Mouse (Mus musculus): ENCODE results near the gene Ubr4. TPM values are rescaled to one million over a fixed set of nuclear protein-coding genes. Genes with fewer than 3 reads are reported as not detected.

Gene Ubr4
- polyA plus RNA-seq, 1 experiment from 2014 or later, result 84.5 TPM

DNA sequence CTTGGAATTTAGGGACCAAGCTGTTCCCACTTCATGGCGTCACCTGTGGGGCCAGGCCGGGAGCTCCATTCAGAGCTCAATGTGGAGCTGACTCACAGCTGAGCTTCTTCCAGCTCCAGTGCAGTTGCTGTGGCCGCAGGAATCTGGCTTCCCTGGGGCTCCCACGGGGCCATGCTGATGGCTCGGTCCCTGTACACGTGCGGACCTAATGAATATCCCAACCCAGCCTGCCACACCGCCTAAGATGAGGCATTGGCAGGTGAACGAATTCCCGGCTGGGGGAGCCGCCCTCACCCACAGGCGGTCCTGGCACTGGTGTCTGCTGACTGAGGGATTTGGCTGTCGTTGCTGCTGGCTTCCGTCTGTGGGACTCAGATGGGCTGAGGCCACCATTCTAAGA is 148.4 kb downstream of the Ubr4 start:
- H3K27me3 ChIP-seq (ENCODE audit: insufficient read depth, low read length), result no peaks in the 10 kb centered on the region
- no peak for DNase-seq
- ATAC-seq (ENCODE audit: insufficient read depth), result no peak
- no peak for TF ChIP-seq CTCF (IDR thresholded peaks at IDR 0.05; ENCODE audit: low read depth)
- WGBS, result 58% methylated on average over 14 of the region's 14 CpGs
- H3K36me3 ChIP-seq (ENCODE audit: insufficient read depth), result no peaks in the 10 kb centered on the region
- H3K4me3 ChIP-seq (ENCODE audit: low read depth, low read length), result no peak overlapping the region
- no peak overlapping the region for H3K4me2 ChIP-seq
- no peaks in the 10 kb centered on the region; the same call in 1 of the 2 replicates for H3K9me3 ChIP-seq (ENCODE audit: low read depth, low read length)
- no peaks in the 10 kb centered on the region for H3K4me1 ChIP-seq (ENCODE audit: insufficient read depth)
- H3K9ac ChIP-seq, result no peak overlapping the region
- no peak overlapping the region for H3K27ac ChIP-seq (ENCODE audit: low read depth)

DNA sequence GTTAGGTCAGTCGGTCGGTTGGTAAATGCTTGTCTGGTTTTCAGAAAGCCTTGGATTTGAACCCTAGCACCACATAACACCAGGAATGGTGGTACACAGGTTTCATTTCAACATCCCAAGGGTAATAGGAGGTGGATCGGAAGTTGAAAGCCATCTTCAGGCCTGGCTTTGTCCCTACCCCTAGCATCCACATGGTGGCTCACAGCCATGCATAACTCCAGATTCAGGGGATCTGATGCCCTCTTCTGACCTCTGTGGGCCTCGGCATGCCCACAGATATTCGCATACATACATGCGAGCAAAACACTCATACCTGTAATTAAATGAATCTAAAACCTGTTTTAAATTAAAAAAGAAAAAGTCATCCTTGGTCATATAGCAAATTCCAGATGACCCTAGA is 149.3 kb downstream of the Ubr4 start:
- Histone ChIP-seq H3K4me1 (ENCODE audit: insufficient read depth) (no peaks in the 10 kb centered on the region), H3K9me3 (ENCODE audit: low read depth, low read length) (no peaks in the 10 kb centered on the region; the same call in 1 of the 2 replicates), H3K4me3 (ENCODE audit: low read depth, low read length) (no peak overlapping the region), H3K27ac (ENCODE audit: low read depth) (no peak overlapping the region), H3K9ac (no peak overlapping the region), H3K36me3 (ENCODE audit: insufficient read depth) (no peaks in the 10 kb centered on the region), H3K4me2 (no peak overlapping the region), H3K27me3 (ENCODE audit: insufficient read depth, low read length) (no peaks in the 10 kb centered on the region)
- peak; percentile 9; the same call in 1 of the 2 replicates for TF ChIP-seq CTCF (IDR thresholded peaks at IDR 0.05; ENCODE audit: low read depth)
- DNase-seq, result no peak
- ATAC-seq (ENCODE audit: insufficient read depth), result no peak
- WGBS, result 78% methylated on average over 6 of the region's 6 CpGs

DNA sequence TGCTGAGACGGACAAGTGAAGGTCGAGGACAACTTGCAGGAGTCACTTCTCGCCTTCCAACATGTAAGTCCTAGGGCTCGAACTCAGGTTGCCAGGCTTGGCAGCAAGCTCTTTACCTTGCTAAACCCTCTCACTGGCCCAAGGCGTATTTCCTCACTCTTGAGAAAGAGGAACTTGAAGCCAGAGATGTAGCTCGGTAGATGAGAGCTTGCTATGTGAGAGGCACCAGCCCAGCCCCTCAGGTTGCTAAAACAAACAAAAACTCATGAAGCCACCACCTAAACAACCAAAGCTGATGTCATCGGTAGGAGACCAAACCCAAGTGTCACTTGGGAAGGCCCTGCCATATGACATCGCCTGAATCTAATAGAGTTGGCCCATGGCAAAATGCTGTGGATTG is 151.5 kb downstream of the Ubr4 start:
- no peak for TF ChIP-seq CTCF (IDR thresholded peaks at IDR 0.05; ENCODE audit: low read depth)
- Histone ChIP-seq H3K4me3 (ENCODE audit: low read depth, low read length) (no peak overlapping the region), H3K36me3 (ENCODE audit: insufficient read depth) (no peaks in the 10 kb centered on the region), H3K4me1 (ENCODE audit: insufficient read depth) (no peaks in the 10 kb centered on the region), H3K9ac (no peak overlapping the region), H3K4me2 (no peak overlapping the region), H3K9me3 (ENCODE audit: low read depth, low read length) (no peaks in the 10 kb centered on the region; the same call in 1 of the 2 replicates), H3K27me3 (ENCODE audit: insufficient read depth, low read length) (no peaks in the 10 kb centered on the region), H3K27ac (ENCODE audit: low read depth) (no peak overlapping the region)
- ATAC-seq (ENCODE audit: insufficient read depth) (no peak), DNase-seq (no peak)
- 76% methylated on average over 8 of the region's 8 CpGs for WGBS

DNA sequence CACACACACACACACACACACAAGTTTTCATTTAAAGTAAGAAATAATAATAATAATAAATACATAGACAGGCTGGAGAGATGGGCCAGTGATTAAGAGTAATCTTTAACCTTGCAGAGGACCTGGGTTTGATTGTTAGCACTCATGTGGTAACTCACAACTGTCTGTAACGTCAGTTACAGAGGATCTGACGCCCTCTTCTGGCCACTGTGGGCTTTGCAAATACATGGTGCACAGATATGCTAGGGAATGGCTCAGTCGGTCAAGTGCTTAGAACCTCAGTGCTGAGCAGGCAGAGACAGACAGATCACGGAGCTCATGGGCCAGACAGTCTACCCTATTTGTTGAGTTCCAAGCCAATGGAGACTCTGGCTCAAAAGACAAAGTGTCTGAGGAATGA is 153.3 kb downstream of the Ubr4 start:
- H3K9ac ChIP-seq, result no peak overlapping the region
- DNase-seq (no peak), ATAC-seq (ENCODE audit: insufficient read depth) (no peak)
- H3K27me3 ChIP-seq (ENCODE audit: insufficient read depth, low read length), result no peaks in the 10 kb centered on the region
- H3K36me3 ChIP-seq (ENCODE audit: insufficient read depth), result no peaks in the 10 kb centered on the region
- no peaks in the 10 kb centered on the region for H3K4me1 ChIP-seq (ENCODE audit: insufficient read depth)
- 0 out of 2 replicates have a peak, but pooled peaks have one; percentile 0 for TF ChIP-seq CTCF (IDR thresholded peaks at IDR 0.05; ENCODE audit: low read depth)
- no peaks in the 10 kb centered on the region; the same call in 1 of the 2 replicates for H3K9me3 ChIP-seq (ENCODE audit: low read depth, low read length)
- no peak overlapping the region for H3K4me2 ChIP-seq
- H3K4me3 ChIP-seq (ENCODE audit: low read depth, low read length), result no peak overlapping the region
- 71% methylated on average over 4 of the region's 4 CpGs for WGBS
- H3K27ac ChIP-seq (ENCODE audit: low read depth), result no peak overlapping the region

DNA sequence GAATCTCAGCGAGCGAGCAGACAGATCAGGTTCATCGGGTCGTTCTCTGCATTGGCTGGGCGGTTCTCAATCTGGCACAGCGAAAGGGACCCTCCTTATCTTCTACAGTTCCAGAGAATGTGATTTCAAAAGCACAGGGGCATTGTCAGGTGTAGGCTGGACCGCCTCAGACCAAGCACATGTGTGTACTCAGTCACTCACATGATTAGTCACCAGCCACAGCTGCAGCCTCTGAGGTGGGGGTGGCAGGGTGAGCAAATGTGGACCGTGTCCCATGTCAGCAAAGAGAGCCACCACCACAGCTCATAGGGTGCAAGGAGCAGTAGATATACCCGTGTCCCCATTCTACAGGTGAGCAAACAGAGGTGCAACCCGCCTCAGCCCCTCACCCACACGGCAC is 154.3 kb downstream of the Ubr4 start:
- H3K36me3 ChIP-seq (ENCODE audit: insufficient read depth), result no peaks in the 10 kb centered on the region
- 82% methylated on average over 11 of the region's 11 CpGs for WGBS
- no peak overlapping the region for H3K4me3 ChIP-seq (ENCODE audit: low read depth, low read length)
- no peak for TF ChIP-seq CTCF (IDR thresholded peaks at IDR 0.05; ENCODE audit: low read depth)
- H3K9ac ChIP-seq, result no peak overlapping the region
- no peaks in the 10 kb centered on the region for H3K4me1 ChIP-seq (ENCODE audit: insufficient read depth)
- no peaks in the 10 kb centered on the region; the same call in 1 of the 2 replicates for H3K9me3 ChIP-seq (ENCODE audit: low read depth, low read length)
- ATAC-seq (ENCODE audit: insufficient read depth) (no peak), DNase-seq (no peak)
- no peaks in the 10 kb centered on the region for H3K27me3 ChIP-seq (ENCODE audit: insufficient read depth, low read length)
- no peak overlapping the region for H3K27ac ChIP-seq (ENCODE audit: low read depth)
- no peak overlapping the region for H3K4me2 ChIP-seq

DNA sequence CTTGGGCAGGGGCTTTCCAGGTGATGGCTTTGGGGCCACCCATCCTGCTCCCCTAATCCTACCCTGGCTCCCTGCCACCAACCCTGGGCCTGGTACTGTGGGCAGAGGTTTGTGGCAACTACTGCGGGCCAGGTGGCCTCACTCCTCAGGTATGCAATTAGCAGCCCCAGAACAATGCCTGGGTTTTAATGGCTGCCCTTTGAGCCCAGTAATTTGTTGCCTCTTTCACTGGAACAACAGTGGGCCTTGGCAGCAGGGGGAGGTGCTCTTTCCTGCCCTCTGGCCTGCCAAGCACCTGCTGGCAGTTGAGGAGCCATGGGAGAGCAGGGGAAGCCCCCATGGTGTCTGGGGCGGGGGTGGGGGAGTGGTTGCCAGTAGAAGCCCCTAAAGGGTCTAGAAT is 156.7 kb downstream of the Ubr4 start:
- no peak overlapping the region for H3K27ac ChIP-seq (ENCODE audit: low read depth)
- no peak overlapping the region for H3K4me3 ChIP-seq (ENCODE audit: low read depth, low read length)
- no peak for ATAC-seq (ENCODE audit: insufficient read depth)
- H3K9me3 ChIP-seq (ENCODE audit: low read depth, low read length), result no peaks in the 10 kb centered on the region; the same call in 1 of the 2 replicates
- DNase-seq, result no peak
- no peak overlapping the region for H3K9ac ChIP-seq
- H3K4me2 ChIP-seq, result no peak overlapping the region
- WGBS, result 57% methylated on average over 2 of the region's 2 CpGs
- H3K4me1 ChIP-seq (ENCODE audit: insufficient read depth), result no peaks in the 10 kb centered on the region
- no peaks in the 10 kb centered on the region for H3K36me3 ChIP-seq (ENCODE audit: insufficient read depth)
- no peak for TF ChIP-seq CTCF (IDR thresholded peaks at IDR 0.05; ENCODE audit: low read depth)
- H3K27me3 ChIP-seq (ENCODE audit: insufficient read depth, low read length), result no peaks in the 10 kb centered on the region

DNA sequence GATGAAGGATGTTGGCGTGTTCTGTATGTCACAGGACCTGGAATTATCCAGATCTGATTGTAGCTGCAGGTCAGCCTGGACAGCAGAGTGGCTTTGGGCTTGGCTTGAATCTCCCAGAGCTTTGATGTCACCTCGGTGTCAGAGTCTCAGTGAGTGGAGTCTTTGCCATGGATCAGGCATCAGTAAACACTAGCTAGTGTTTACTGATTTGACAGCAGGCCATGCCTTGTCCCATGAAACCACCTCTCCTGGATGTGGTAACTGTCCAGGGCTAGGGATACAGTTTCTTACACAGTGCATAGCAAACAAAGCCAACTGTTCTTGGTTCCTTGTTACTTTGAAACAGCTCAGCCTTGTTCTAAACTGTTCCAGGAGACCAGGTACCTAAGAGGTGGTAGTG is 159.1 kb downstream of the Ubr4 start:
- Histone ChIP-seq H3K4me3 (ENCODE audit: low read depth, low read length) (no peak overlapping the region), H3K9me3 (ENCODE audit: low read depth, low read length) (no peaks in the 10 kb centered on the region), H3K27ac (ENCODE audit: low read depth) (no peak overlapping the region), H3K9ac (no peak overlapping the region), H3K4me1 (ENCODE audit: insufficient read depth) (no peaks in the 10 kb centered on the region), H3K36me3 (ENCODE audit: insufficient read depth) (no peaks in the 10 kb centered on the region), H3K4me2 (no peak overlapping the region), H3K27me3 (ENCODE audit: insufficient read depth, low read length) (no peaks in the 10 kb centered on the region)
- ATAC-seq (ENCODE audit: insufficient read depth) (no peak), DNase-seq (no peak)
- 68% methylated on average over 2 of the region's 2 CpGs for WGBS
- no peak for TF ChIP-seq CTCF (IDR thresholded peaks at IDR 0.05; ENCODE audit: low read depth)

DNA sequence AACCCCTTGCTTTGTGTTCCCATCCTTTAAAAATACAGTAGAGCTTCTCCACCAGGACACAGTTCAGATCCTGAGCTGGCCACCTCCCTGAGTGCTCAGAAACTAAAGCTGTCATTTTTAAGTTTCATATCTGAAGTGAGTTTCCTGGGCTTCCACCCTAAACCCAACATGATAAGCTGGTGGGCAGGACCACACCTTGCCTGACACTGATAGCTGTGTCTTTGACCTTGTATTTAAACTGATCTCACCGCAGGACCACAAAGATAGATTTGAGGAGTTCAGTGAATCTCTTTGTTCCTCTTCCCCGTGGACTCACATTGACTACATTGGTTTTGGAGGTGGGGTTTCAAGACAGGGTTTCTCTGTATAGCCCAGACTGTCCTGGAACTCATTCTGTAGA is 160.6 kb downstream of the Ubr4 start:
- H3K9me3 ChIP-seq (ENCODE audit: low read depth, low read length), result no peaks in the 10 kb centered on the region
- no peak for DNase-seq
- H3K36me3 ChIP-seq (ENCODE audit: insufficient read depth), result no peaks in the 10 kb centered on the region
- WGBS, result 74% methylated on average over 2 of the region's 2 CpGs
- no peak for ATAC-seq (ENCODE audit: insufficient read depth)
- no peak overlapping the region for H3K4me2 ChIP-seq
- no peaks in the 10 kb centered on the region for H3K4me1 ChIP-seq (ENCODE audit: insufficient read depth)
- no peak for TF ChIP-seq CTCF (IDR thresholded peaks at IDR 0.05; ENCODE audit: low read depth)
- H3K27me3 ChIP-seq (ENCODE audit: insufficient read depth, low read length), result no peaks in the 10 kb centered on the region
- H3K9ac ChIP-seq, result no peak overlapping the region
- no peak overlapping the region for H3K4me3 ChIP-seq (ENCODE audit: low read depth, low read length)
- H3K27ac ChIP-seq (ENCODE audit: low read depth), result no peak overlapping the region

All from lung, embryonic 14.5 days (tissue).